Mouse (Mus musculus) CH12F3 (cell line): ENCODE results near the gene Sergef.
"Not testable (repeated sequence)": the region's sequence is repeated elsewhere in the genome, so short reads cannot be mapped to it uniquely, and the experiment has no call there.

Experiments used
- in situ Hi-C: fragments of 300-500 bp; cut with MboI; formaldehyde crosslinking; loops from 2 replicates; pipeline ENCODE4 v1.14.3; 2020; ENCODE audit warnings: low sequenced_read_pairs

Sergef gene

DNA sequence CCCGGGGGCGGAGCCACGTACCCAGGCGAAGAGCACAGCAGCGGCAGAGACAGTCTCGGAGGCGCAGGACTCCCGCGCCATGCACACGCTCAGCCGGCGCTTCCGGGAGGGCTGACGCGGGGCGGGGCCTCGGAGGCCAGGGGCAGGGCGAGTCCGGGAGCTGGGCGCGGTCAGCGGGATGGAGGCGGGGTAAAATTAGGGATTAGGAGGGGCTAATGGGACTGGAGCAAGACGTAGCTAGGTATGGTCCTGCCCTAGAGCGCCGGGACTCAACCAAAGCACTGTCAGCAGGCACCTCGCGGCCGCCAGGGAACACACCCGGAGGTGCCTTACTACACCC lies at the start of gene Sergef:
TSS of gene Sergef (minus strand) at position 116 of the 340 bp plus-strand sequence.
- in situ Hi-C loops = no loop called here

DNA sequence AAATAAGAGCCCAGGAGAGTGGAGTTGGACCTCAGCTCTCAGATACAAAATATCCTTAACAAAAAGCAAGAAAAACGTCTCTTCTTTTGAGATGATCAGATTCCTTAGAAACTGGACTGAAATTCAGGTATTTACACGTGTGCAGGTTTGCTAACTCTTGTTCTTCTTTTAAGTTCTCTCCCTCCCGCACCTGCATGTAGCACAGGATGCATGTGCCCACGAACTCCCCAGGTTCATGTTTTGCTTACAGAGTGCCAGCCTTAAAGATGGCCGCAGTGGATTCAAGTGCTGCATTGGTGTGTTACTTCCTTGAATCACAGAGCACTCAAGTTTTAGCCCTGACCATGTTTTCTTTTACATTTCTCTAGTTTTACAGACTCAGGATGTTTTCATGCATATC lies 47.2 kb upstream of the Sergef start:
- in situ Hi-C loops = no loop called here

DNA sequence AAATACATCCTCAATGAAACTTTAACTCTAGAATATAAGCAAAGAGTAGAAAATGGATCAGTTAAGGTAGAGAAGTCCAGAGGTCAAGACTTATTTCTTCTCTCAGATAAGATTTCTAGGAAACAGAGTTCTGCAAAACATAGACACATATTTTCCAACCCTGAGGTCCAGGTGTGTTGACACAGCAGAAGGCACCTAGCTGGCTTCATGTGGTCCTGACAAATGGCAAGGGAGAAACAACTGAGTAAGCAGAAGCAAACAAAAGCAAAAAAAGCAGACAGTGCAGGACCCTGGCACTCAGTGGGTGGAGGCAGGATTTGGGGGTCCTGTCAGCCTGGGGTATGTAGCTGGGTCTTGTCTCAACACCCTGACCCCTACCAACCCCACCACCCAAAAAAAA lies 41.1 kb upstream of the Sergef start:
- in situ Hi-C loops = no loop called here

DNA sequence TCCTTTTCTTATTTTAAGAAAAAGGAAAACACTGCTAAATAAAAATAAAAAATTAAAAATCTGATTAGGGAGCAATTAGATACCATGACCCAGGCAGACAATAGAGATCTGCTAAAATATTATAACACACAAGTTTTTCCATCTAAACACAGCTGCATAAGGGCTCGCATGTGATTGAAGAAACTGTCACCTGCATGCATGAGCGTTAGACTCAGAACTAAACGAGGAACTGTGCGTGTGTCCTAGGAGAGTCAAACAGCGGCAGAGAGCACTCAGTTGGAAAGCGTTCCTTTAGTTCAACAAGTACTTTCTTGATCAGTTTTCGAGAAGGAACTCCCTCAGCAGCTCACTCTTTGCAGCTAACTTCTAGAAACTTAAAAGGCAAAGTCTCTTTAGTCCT lies 39.4 kb upstream of the Sergef start:
- in situ Hi-C loops = not testable (repeated sequence)

DNA sequence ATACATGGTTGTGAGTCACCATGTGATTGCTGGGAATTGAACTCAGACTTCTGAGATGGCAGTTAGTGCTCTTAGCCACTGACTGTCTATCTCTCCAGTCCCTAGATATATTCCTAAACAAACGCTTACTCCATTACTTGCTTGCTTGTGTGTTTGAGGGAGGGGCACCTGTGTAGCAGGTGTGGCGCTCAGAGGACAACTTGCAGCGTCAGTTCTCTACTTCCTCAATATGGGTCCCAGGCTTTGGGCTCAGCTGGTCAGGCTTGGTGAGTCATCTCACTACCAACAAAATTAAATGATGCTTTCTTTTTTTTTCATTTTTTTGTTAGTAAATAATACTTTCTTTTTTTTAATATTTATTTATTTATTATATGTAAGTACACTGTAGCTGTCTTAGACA lies 38.8 kb upstream of the Sergef start:
- in situ Hi-C loops = no loop called here

DNA sequence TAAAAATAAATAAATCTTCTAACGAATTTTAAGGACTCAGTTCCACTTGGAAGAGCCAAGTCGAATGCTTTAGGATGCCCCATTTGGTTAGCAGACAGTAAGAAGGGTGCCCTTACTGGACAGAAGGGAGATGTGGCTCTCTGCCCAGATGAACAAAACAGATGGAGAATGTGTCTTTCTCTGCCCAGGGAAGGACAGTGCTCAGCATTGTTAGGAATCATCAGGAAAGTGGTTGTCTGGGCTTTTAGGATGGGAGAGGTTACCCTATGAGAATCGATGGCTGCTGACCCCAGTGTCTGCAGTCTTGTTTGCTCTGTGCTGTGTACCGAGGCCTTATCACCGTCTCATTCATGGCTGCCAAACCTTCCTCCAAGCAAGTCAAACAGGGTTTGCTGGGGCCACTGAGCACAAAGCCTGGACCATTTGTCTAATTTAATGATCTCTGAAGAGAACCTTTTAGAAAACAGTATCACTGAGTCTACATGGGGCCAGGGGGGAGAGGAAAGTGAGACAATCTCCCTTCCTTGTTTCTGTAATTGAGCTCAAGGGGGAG lies 37.3 kb upstream of the Sergef start:
- in situ Hi-C loops = no loop called here

DNA sequence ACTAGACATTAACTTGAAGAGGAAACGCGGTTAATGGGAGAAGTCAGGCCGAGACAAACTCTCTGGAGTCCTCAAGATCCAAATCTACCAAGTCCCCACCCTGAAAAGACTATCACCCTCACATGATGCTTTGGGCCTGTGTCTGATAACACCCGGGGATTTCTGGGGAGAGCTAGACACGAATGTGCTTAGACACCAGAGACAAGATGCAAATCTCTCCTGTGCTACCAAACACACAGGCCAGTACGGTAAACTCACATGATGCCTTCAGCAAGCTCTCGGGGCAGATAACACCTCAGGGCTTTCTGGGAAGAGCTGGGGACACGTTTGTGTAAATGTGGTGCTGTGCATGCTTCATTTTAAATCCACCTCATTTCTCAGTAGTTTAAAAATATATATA lies 36.3 kb upstream of the Sergef start:
- in situ Hi-C loops = no loop called here

DNA sequence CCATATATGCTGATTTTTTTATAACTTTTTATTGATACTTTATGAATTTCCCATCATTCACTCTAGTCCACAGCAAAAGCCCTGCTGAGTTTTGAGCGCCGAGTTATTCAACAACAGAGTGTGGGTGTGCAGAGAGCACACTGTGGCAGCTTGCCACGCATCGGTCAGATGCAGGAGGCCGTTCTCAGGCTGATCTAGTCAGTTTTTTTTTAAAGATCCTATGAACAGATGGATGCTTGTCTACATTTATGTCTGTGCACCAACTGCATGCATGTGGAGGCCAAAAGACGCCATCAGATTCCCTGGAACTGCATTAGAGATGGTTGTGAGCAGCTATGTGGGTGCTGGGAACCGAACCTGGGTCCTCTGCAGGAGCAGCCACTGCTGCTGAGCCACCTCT lies 35.5 kb upstream of the Sergef start:
- in situ Hi-C loops = no loop called here

DNA sequence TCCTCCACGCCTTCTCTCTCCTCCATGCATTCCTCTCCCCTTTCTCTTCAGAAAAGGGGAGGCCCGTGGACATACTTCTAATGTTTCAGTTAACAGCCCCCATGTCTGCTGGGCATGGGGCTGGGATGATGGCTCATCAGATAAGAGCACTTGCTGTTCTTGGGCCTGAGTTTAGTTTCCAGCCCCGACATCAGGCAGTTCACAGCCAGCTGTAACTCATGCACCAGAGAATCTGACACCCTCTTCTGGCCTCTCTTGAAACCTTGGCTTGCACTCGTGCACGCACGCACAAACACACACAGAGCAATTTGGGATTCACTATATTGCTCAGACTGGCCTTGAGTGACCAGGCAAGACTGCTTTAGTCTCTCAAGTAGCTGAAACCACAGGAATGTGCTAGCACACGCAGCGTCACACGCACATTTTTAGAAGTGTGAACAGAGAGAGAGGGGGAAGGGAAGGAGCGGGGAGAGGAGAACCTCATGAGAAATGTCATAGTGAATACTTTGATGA lies 32.6 kb upstream of the Sergef start, which contains the start of gene Tph1:
TSS of gene Tph1 (minus strand) at position 378 of the 513 bp plus-strand sequence.
- in situ Hi-C loops = no loop called here

DNA sequence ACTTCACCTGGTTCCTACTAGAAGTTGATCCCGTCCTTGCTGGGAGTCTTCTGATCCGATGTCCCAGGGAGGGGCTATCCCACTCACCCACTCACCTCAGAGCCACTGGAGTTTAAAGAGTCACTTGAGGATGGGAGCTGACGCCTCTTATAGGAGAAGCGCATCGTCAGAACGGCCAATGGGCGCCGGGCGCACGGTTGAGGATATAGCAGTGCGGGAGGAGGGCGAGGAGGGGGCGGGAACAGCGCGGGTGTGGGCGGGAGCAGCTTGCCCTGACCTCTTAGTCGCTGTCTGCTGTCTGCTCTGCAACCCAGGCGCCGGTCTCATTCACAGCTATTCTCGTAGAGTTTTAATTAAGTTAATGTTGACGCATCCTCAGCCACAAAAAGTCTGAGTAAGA lies 27.6 kb upstream of the Sergef start:
- in situ Hi-C loops = no loop called here

DNA sequence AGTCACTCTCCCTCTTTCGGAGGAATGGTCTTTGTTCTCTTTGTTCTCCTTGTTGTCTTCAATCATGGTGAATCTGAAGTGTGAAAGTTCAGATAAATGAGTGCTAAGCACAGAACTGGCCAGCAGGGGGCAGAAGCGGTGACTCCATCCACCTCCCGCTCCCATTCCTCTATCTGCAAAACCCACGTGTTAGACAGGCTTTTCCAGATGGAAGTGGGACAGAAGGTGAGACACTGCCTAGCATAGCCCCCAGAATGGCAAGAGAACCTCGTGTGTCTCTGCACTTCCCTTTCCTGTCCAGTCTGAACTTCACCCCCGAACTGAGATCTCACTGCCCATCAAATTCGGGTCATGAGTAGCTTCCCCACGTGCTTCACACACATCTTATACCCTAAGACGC lies 25.6 kb upstream of the Sergef start:
- in situ Hi-C loops = no loop called here

DNA sequence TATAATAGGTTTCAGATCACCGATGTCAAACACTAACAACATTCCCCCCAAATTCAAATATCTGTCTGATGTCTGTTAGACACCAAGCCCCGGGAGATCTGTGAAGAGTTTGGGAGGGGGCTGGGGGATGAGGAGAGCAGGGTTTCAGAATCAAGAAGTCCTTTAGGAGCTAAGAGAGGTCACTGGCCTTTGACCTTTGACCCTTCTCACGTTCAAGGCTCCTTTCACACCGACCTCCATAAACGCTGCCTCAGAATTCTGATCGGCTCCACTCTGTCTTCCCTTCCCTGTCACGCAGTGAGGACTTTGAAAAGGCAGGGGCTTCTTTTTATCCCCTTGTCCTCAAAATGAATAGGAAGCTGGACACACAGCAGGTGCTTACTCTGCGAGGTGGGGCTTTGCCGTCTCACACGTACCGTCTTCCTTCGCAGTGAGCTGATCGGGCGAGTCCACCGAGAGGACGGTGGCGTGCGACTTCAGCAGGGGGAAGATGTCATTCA lies 22.0 kb upstream of the Sergef start:
- in situ Hi-C loops = no loop called here

DNA sequence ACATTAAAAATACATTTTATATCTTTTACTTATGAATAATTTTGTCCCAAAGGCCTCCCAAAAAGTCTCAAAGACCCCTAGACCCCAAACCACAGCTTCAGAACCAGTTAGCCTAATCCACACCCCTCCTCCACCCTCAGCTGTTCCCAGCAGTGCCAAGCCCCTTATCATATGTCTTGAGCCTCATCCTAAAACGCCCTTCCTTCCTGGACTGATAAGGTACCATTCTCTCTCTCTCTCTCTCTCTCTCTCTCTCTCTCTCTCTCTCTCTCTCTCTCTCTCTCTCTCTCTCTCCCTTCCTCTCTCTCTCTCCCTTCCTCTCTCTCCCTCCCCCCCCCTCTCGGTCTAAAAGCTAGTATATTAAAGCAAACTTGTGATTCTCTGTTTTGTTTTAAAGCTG lies 12.7 kb upstream of the Sergef start:
- in situ Hi-C loops = no loop called here

DNA sequence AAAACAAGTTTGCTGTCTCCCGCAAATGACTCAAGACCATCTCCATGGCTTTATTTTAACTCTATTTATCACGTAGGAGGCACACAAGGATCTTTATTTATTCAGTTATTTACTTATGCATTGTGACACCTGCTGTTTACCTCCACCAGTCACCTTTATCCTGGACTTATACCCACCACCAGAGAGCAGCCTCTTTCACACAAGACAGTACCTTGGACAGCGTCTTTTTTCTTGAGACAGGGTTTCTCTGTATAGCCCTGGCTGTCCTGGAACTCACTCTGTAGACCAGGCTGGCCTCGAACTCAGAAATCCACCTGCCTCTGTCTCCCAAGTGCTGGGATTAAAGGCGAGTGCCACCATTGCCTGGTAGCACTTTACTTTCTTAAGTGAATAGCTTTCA lies 10.6 kb upstream of the Sergef start:
- in situ Hi-C loops = not testable (repeated sequence)

DNA sequence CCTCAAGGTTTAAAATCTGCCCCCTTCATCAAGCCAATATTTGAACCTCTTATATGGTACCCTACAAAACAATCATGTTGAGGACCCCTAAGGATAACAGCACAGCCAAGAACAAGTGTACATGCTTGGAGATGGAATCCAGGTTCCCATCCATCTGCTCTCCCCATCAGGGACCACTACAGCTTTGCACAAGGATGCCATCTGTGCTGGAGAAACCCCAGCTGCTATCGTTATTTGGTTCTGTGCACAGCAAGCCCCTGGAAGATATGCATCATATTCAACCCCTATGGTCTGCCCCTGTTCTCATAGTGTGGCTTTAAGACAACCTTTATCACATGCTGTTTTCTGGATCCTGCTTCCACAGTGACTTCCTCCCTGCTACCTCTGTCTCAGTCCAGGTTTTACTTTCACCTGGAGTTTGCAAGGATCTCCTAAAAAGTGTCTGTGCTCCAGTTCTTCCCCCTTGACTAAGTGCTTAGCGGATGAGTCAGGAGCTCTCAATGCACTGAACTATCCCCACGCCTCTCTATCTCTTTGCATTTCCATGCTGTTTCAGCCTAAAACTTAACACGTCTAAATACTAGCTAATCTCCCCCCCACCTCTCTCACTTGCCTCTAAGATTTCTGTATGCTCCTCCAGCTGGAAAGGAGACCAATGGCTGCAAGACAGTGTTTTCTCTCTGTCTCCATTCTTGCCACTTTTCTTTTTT lies 9.0 kb upstream of the Sergef start:
- in situ Hi-C loops = no loop called here

DNA sequence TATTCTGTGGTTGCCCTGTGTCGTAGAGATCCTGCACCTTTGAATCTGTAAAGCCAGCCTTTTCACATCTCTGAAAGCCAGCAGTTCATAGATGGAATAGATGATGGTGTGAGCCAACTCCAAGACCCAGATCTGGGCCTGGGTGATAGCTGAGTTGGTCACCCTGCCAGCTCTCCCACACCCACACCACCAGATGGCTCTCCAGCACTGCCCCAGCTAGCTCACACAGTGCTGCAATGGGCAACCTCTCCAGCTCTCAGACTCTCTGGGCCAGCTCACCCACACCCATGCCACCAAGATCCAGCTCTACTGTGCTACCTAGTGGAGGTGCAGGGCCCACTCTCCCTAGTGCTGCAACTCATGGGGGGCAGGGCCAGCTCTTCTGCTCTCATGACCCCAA lies 3.6 kb upstream of the Sergef start:
- in situ Hi-C loops = no loop called here

DNA sequence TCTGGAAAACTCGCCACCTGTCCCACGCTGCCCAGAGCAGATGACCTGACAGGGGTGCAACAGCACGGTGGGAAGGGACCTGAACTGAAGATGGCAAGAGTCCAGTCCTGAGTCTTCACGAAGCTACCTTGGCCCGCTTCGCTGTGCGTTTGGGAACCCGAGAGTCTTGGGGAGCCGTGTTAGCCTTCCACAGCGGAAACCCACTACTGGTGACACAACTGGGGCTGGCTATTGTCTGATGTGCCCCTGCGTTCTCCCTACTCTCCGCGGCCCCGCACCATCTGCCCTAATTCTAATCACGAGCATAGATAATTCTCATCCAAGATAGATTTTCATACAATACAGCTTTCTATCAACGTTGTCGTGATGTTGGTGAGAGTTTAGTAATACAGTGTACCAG lies 455 bp upstream of the Sergef start:
- in situ Hi-C loops = no loop called here

DNA sequence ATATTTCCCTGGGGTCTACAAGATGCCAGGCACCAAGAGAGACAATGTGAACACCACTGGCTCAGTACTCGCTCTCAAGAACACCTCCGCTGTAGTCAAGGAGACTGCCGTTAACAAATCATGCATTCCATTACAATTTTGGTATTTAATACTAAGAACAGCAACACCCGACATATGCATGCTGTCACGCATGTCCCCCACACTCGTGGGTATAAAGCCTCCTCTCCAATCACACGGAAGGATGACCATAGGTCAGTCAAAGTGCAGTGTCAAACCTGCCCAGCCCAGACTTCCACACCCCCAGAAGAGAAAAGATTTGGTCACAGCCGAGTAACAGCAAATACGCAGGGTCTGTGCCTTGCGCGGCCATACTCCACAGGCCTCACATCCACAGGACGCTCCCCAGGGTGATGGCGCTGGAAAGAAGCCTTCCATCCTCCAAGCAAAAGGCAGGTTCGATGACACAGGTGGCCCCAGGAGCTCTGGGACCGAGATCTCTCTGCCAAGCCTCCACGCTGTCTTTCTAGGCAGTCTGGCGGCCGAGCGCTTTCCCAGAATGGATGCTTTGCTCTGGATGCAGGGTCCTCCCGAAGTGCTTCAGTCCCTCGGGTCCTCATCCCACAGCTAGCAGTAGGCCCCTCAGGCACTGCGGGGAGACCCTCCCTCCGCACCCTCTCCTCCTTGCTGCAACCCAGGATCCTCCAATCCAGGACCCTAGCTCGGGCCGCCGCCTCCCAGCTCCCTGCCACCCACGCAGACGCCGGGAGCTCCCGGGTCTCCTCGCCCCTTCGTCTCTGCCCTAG lies 517 bp downstream of the Sergef start:
- in situ Hi-C loops = no loop called here

DNA sequence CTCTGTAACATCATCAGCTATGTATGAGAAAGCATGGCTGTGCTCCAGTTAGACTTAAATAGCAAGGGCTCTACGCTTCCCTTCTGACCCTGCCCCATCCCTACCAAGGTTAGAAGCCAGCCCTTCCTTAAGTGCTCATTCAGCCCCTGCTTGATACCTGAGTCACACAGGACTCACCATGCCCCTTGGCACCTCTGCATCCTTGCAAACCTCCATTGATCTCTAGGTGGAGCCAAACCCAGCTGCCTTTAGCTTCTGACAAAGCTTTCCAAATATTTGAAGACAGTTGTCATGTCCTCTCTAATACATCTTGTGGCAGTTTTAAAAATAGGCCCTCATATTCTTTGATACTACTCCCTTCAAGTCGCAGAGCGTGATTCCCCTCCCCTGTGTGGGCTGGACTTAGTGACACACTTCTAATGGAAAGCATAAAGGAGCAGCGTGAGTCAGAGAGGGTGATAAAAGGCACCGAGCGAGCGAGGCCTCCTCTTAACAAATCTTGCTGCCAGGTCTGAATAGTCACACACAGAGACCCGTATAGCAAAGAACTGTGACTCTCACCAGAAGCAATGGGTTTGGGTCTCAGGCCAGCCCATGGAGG lies 11.1 kb downstream of the Sergef start:
- in situ Hi-C loops = no loop called here

DNA sequence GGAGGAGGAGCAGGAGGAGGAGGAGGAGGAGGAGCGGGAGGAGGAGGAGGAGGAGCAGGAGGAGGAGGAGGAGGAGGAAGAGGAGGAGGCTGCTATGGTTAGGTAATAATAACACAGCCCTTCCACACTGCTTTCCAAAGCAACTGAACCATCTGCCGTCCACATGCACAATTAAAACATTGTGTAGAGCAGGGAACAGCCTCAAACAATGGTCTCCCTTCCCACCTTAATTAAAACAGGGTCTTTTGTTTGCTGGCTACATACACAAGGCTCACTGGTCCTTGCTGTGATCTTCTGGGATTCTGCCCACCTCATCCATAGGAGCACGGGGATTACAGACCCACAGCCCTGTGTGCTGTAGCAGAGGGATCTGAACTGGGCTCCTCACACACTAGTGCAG lies 15.6 kb downstream of the Sergef start:
- in situ Hi-C loops = no loop called here

DNA sequence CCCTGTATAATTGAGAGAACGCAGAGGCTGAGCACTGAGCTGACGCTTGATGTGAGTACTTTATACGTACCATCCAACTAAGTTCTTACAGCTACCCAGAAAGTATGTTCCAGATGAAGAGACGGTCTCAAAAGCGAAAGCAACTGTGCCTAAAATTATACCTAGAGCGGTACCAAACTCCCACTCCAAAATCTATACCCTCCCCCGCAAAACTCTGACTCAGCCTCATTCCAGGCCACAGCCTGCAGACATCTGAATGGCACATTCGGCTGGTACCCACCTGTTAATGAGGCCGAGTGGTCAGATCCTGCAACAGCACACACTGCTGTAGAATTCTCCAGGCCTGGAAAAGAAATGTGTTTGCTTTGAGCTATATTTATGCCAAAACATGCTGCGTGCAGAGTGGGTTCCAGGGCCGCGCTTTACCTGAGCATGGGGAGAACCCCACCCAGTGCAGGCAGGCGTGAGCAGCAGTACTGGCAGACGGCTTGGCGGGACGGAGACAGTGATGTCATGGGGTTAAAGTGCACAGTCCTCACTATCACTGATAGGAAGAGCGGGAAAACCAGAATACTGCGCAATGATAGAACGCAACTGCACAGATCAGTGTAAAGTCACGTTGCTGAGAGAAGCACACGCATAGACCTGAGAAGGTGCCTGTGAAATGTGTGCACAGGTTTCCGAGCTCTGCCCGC lies 21.0 kb downstream of the Sergef start:
- in situ Hi-C loops = no loop called here
